Mouse (Mus musculus) stomach, embryonic 16.5 days (tissue): ENCODE measurements at regions not wholly inside any gene's neighbourhood (a gene's known extent, or its start where the extent isn't known, plus 50 kb on each side); places are given as distances from the start of the nearest gene placed in this dataset.

Experiments used
- ATAC-seq: fragments of 200-750 bp; cut with Nextera tagmentation; 2 replicates; pipeline ENCODE4 v1.8.0; 2017; ENCODE audit warnings: moderate number of reproducible peaks, moderate TSS enrichment; ENCODE audit not compliant: insufficient read depth, low FRiP score
- H3K27ac ChIP-seq: fragments of 300-500 bp; sonication (generic); 2 replicates; pipeline ENCODE4 v1.5.1; 2014; ENCODE audit warnings: low read length
- H3K27me3 ChIP-seq: fragments of 300-500 bp; sonication (generic); 2 replicates; pipeline ENCODE4 v1.6.1; 2014; ENCODE audit warnings: low read length, control low read depth, mixed read lengths; ENCODE audit not compliant: control insufficient read depth, insufficient read depth
- H3K36me3 ChIP-seq: fragments of 300-500 bp; sonication (generic); 2 replicates; pipeline ENCODE4 v1.6.1; 2014; ENCODE audit warnings: low read length; ENCODE audit not compliant: control insufficient read depth, insufficient read depth
- H3K4me1 ChIP-seq: fragments of 300-500 bp; sonication (generic); 2 replicates; pipeline ENCODE4 v1.6.1; 2014; ENCODE audit warnings: low read length, control low read depth, mixed read lengths; ENCODE audit not compliant: control insufficient read depth, insufficient read depth
- H3K4me2 ChIP-seq: fragments of 300-500 bp; sonication (generic); 2 replicates; pipeline ENCODE4 v1.6.1; 2014; ENCODE audit warnings: low read depth, low read length, mixed read lengths
- H3K4me3 ChIP-seq: fragments of 300-500 bp; sonication (generic); replicated peaks from 2 replicates; pipeline ENCODE4 v1.5.1; 2014; ENCODE audit warnings: mild to moderate bottlenecking, low read length
- H3K9ac ChIP-seq: fragments of 300-500 bp; sonication (generic); 2 replicates; pipeline ENCODE4 v1.6.1; 2014; ENCODE audit warnings: low read length
- H3K9me3 ChIP-seq: fragments of 300-500 bp; sonication (generic); replicated peaks from 2 replicates; pipeline ENCODE4 v1.6.1; 2016; ENCODE audit warnings: low read length, control low read depth; ENCODE audit not compliant: control insufficient read depth
- WGBS: fragments of 180-500 bp; shearing (Covaris S2); extraction: QIAGEN DNeasy Blood & Tissue Kit; methylation state at CpG from one replicate; pipeline ENCODE4 v1.1.7; 2014; 5-methylcytosine and 5-hydroxymethylcytosine counted together

DNA sequence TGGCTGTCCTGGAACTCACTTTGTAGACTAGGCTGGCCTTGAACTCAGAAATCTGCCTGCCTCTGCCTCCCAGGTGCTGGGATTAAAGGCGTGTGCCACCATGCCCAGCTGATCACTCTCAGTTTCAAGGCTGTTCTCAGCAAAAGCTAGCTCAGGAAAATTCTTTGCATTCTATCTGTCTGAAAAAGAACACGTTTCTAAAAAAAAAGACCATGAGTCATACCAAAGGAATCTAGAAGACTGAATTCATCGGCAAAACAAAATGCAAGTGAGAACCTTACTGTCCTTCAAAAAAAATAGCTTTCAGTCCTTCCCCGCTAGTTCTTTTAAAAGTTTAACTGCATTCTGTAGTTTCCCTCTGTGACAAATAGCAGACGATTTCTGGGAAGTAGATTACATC lies 596.3 kb upstream of the Syt1 start:
- no peak overlapping the region for H3K4me3 ChIP-seq
- no peak overlapping the region for H3K27ac ChIP-seq
- no peak for ATAC-seq
- no peaks in the 10 kb centered on the region for H3K27me3 ChIP-seq
- no peak overlapping the region for H3K9ac ChIP-seq
- H3K4me1 ChIP-seq, result no peaks in the 10 kb centered on the region
- H3K4me2 ChIP-seq, result no peak overlapping the region
- 55% methylated on average over 5 of the region's 5 CpGs for WGBS
- no peaks in the 10 kb centered on the region for H3K36me3 ChIP-seq
- H3K9me3 ChIP-seq, result no peaks in the 10 kb centered on the region

- 78% methylated on average over 3 of the region's 3 CpGs for WGBS
- Histone ChIP-seq H3K9me3 (no peaks in the 10 kb centered on the region), H3K27ac (no peak overlapping the region)
Observed at GRCm38 (mm10) chr10:109603241-109603640, 592.5 kb upstream of the Syt1 start.

DNA sequence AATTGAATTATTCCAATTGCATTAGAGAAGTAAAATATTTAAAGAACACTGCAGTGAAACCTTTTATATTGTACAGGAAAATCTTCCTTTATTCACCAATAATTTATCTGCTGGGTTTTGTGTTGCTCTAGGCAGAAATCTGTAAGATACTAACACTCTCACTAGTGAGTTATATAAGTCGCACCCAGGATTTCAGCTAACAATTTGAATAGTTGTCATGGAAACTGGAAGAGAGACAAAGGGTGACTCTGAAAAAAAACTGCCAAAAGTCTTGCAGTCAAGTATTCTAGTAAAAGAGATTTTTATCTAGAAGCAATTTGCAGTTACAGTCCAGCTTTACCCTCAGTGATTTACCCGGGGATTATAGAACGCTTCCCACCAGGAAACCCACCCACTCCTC lies 587.8 kb upstream of the Syt1 start:
- H3K4me2 ChIP-seq, result no peak overlapping the region
- no peak overlapping the region for H3K9ac ChIP-seq
- H3K9me3 ChIP-seq, result no peaks in the 10 kb centered on the region
- no peak overlapping the region for H3K4me3 ChIP-seq
- H3K4me1 ChIP-seq, result no peaks in the 10 kb centered on the region
- no peaks in the 10 kb centered on the region for H3K27me3 ChIP-seq
- ATAC-seq, result no peak
- 59% methylated on average over 3 of the region's 3 CpGs for WGBS
- no peaks in the 10 kb centered on the region for H3K36me3 ChIP-seq
- no peak overlapping the region for H3K27ac ChIP-seq

More at GRCm38 (mm10) chr10:109603241-109603640, 592.5 kb upstream of the Syt1 start:
- no peaks in the 10 kb centered on the region for H3K27me3 ChIP-seq
- no peak overlapping the region for H3K4me3 ChIP-seq
- no peak overlapping the region for H3K4me2 ChIP-seq
- no peak for ATAC-seq
- H3K4me1 ChIP-seq, result no peaks in the 10 kb centered on the region
- H3K36me3 ChIP-seq, result no peaks in the 10 kb centered on the region
- no peak overlapping the region for H3K9ac ChIP-seq

DNA sequence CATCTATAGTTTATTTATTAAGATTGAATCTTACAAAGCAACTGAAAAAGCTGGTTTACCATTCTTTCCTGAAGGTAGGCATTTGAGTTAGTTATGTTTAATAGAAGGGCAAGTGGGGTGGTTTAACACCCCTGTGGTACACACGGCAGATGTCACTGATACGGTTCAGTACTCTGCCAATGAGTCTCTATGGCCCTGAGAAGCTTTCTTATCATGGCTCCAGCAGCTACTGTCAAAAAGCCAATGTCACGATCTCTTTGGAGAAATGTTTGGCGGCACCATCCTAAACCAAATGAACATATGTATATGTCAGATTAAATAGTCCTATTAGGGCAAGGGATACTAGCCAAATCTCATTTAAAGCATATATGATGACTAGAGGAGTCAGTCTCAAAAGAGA lies 562.4 kb upstream of the Syt1 start:
- Histone ChIP-seq H3K9ac (no peak overlapping the region), H3K4me2 (no peak overlapping the region), H3K4me3 (no peak overlapping the region), H3K27ac (no peak overlapping the region), H3K9me3 (no peaks in the 10 kb centered on the region), H3K36me3 (no peaks in the 10 kb centered on the region), H3K4me1 (no peaks in the 10 kb centered on the region), H3K27me3 (no peaks in the 10 kb centered on the region)
- no peak for ATAC-seq
- WGBS, result 88% methylated on average over 4 of the region's 4 CpGs

GRCm38 (mm10) chr10:109569798-109570197 lies 559.0 kb upstream of the Syt1 start:
- no peak for ATAC-seq
- H3K27ac ChIP-seq, result no peak overlapping the region
- H3K27me3 ChIP-seq, result no peaks in the 10 kb centered on the region
- no peaks in the 10 kb centered on the region for H3K36me3 ChIP-seq
- 86% methylated on average over 2 of the region's 2 CpGs for WGBS
- H3K9ac ChIP-seq, result no peak overlapping the region
- no peak overlapping the region for H3K4me2 ChIP-seq
- H3K4me3 ChIP-seq, result no peak overlapping the region
- no peaks in the 10 kb centered on the region for H3K4me1 ChIP-seq
- H3K9me3 ChIP-seq, result no peaks in the 10 kb centered on the region

DNA sequence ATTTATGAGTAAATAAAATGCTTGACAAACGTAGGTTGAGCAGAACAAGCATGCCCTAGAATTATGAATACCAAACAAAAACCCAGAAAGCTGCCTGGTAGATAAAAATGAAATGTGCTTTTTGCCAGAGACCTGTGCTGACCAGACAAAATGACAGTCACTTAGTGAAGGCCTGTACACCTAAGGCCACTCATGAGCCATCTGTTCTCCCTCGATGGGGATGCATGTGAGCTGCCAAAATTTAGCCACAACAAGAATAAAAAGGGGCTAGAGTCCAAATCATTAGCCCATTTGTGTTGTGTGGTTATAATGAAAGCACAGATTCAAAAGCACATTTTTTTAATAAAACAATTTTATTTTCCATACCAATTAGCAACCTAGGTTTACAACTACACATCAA lies 555.9 kb upstream of the Syt1 start:
- 71% methylated on average over 2 of the region's 2 CpGs for WGBS
- Histone ChIP-seq H3K4me2 (no peak overlapping the region), H3K27ac (no peak overlapping the region), H3K27me3 (no peaks in the 10 kb centered on the region), H3K4me3 (no peak overlapping the region), H3K36me3 (no peaks in the 10 kb centered on the region), H3K9ac (no peak overlapping the region), H3K9me3 (no peaks in the 10 kb centered on the region), H3K4me1 (no peaks in the 10 kb centered on the region)
- no peak for ATAC-seq

- 59% methylated on average over 2 of the region's 2 CpGs for WGBS
Observed at GRCm38 (mm10) chr10:109561638-109562037, 550.9 kb upstream of the Syt1 start.

GRCm38 (mm10) chr10:109561094-109561493 lies 550.3 kb upstream of the Syt1 start:
- Histone ChIP-seq H3K27me3 (no peaks in the 10 kb centered on the region), H3K27ac (no peak overlapping the region), H3K4me1 (no peaks in the 10 kb centered on the region), H3K4me2 (no peak overlapping the region), H3K9me3 (no peaks in the 10 kb centered on the region), H3K9ac (no peak overlapping the region), H3K4me3 (no peak overlapping the region), H3K36me3 (no peaks in the 10 kb centered on the region)
- ATAC-seq, result no peak
- WGBS, result 5% methylated on average over 1 of the region's 1 CpGs

More at GRCm38 (mm10) chr10:109561638-109562037, 550.9 kb upstream of the Syt1 start:
- H3K4me1 ChIP-seq, result no peaks in the 10 kb centered on the region
- no peak overlapping the region for H3K9ac ChIP-seq
- no peak overlapping the region for H3K4me2 ChIP-seq
- H3K27ac ChIP-seq, result no peak overlapping the region
- no peak overlapping the region for H3K4me3 ChIP-seq
- no peaks in the 10 kb centered on the region for H3K27me3 ChIP-seq
- H3K36me3 ChIP-seq, result no peaks in the 10 kb centered on the region
- ATAC-seq, result no peak
- no peaks in the 10 kb centered on the region for H3K9me3 ChIP-seq

DNA sequence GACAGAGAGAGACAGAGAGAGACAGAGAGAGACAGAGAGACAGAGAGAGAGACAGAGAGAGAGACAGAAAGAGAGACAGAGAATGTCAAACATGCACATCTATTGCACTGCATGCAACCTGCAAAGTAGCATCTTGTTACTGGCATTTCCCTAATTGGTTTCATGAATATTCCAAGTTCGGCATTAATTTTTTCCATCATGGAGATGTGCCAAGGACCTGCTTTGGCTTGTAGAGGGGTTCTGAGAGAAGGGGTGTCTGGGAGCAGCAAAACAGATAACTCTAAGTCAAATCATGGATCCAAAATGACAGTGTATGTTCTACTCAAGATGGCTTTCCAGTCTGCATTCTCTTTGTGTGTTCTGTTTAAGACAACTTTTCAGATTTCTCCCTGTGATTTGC lies 532.5 kb upstream of the Syt1 start:
- no peaks in the 10 kb centered on the region for H3K4me1 ChIP-seq
- no peak for ATAC-seq
- no peaks in the 10 kb centered on the region for H3K27me3 ChIP-seq
- H3K27ac ChIP-seq, result no peak overlapping the region
- 75% methylated on average over 1 of the region's 1 CpGs for WGBS
- H3K4me3 ChIP-seq, result no peak overlapping the region
- no peak overlapping the region for H3K4me2 ChIP-seq
- H3K36me3 ChIP-seq, result no peaks in the 10 kb centered on the region
- no peak overlapping the region for H3K9ac ChIP-seq
- H3K9me3 ChIP-seq, result no peaks in the 10 kb centered on the region

- H3K27me3 ChIP-seq, result no peaks in the 10 kb centered on the region
- no peak overlapping the region for H3K9ac ChIP-seq
- H3K36me3 ChIP-seq, result no peaks in the 10 kb centered on the region
- no peak overlapping the region for H3K4me3 ChIP-seq
- 80% methylated on average over 2 of the region's 2 CpGs for WGBS
- no peaks in the 10 kb centered on the region for H3K9me3 ChIP-seq
- no peak for ATAC-seq
- no peak overlapping the region for H3K27ac ChIP-seq
- H3K4me2 ChIP-seq, result no peak overlapping the region
- no peaks in the 10 kb centered on the region for H3K4me1 ChIP-seq
Observed at GRCm38 (mm10) chr10:109540229-109540628, 529.4 kb upstream of the Syt1 start.
